Mouse (Mus musculus): ENCODE measurements around the gene Cbln1.

The Cbln1 gene

DNA sequence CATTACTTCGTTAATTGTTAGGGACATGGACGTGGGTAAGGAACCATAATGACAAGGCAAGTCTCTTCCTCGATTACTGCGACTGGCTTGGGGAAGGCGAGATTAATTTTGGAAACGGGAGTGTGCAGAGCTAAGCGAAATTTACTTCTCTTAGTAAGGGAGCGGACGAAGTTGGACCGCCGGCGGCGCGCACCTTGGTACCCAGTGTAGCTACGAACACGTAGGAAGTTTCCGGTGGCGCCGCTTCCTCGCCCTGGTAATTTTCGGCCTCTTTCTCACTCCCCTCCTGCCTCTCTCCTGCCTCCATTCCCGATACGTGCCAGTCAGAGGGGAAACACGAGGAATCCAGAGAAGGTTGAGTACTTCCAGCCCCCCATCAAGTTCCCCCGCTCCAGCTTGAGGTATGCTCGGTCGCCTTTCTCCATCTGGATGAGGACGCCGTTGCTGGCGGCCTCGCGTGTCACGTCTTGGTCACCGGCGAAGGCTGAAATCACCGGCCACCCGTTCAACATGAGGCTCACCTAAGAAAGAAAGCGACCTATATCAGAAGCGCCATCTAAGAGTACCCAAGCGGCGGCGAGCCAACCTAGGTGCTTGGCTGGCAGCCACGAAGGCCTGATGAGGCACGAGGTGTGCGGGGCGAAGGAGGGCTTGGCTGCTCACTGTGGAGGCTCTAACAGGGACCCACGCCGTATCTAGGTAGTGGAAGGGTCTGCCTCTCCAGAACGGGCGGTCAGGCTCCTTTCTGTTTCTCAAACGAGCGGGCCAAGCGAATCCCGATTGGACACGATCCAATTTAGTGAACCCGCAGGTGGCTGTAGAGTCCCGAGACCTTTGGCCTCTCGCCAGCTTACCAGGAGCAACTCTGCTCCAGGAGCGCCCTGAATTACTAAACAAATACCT is 2.2 kb downstream of the Cbln1 start:
- DNase-seq (ENCODE audit: low spot score in 2 of 2) = no peak

DNA sequence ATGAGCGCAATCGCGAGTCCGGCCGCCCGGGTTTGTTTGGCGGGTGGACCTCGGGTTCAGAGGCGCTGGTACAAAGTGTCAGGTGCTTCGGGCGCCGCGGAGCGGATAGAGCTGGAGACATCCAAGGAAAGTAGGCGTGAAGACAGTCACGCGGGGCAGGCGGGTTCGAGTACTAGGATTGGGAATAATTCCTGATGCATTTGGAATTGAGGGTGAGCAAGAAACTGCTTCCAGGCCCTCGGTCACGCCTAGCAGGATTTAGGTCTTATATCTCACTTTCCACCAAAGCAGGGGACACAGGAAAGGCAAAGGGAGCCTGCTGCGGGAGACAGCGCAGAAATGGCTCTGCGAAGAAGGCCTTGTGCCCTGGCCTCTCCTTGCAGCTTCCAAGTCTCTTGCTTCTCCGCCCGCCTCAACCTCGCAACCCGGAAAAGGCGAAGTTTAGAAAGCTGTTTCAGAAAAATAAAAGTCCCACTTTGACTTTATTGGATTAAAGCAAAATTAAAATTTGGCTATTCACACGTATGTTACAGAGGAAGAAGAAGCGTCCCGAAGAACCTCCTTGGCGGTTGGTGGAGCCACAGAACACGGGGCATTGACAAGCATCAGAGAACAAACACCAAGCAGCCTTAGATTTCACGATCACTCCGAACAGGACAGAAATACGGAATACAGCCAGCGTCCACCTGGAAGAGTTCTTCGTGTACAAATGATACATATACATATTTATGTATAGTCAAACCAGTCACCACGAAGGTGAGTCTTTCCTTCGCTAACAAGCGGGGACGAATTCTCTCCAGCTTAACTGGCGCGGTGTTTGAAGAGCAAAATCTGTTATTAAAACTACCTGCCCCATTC is 3.2 kb downstream of the Cbln1 start:
- DNase-seq (ENCODE audit: low spot score in 2 of 2) = no peak

DNA sequence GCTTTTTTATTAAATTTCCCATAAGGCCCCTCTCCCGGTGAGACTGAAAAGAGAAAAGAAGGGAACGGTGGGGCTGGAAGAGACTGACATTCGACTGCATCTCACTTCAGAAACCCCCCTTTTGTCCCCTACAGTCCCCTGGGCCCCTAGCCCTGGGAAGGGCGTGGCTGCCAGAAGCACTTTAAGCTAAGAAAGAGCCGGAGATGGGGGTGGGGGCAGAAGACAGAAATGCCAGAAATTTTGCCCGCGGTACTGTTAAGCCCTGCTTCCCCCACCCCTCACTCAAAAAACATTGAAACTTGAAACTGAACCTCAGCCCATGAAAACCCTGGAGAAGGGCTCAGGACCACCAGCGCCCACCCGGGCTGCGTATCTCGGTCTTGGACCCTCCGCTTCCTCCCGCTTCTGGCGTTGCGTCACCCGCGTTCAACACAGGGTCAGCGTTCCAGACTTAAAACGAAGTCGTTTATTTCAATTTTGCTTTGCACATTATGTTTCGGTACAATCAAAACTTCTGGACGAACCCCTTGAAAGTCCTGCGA is 3.9 kb downstream of the Cbln1 start:
- DNase-seq (ENCODE audit: low spot score in 2 of 2) = no peak

DNA sequence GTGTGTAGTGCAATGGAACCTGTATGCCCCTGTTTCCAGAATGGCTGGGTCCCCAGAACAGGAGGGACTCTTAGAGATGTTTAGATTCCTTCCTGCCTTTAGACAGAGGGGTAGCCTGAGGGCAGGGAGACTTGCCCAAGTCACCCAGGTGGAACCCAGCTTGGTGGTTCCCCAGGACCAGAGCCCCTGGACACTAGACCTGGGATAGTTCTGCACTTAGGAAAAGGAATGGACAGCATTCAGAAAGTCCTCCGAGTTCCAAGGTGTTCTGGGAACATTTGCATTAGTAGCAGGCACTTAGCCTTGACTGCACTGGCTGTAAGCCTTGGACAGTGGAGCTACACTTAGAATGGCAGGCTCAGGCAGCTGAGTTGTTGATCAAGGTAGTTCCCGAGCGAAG is 4.5 kb downstream of the Cbln1 start:
- DNase-seq (ENCODE audit: low spot score in 2 of 2) = no peak

DNA sequence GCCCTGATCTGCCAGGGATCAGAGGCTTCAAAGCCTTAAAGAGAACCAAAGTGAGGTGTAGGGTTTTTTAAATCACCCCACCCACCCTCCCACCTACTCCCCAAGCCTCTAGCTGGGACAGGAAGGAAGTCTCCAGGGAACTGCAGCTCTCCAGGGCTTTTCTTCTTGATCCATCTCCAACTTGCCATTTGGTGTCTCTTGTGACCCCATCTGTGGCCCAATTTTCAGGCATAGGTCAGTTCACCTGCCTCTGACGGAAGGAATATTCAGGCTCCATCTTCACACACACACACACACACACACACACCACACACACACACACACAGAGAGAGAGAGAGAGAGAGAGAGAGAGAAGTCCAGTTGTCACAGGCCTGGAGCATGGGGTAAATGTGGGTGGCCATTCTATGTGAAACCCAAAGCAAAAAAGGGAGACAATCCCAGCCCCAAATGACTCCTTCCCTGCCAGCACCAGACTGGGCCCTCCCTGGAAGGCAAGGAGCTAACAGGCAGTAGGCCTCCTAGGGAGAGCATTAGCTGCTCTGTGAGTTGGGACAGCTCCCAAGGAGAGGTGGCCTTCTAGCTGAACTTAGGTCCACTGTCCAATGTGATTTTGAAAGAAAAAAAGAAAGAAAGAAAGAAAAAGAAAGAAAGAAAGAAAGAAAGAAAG is 5.3 kb downstream of the Cbln1 start:
- DNase-seq (ENCODE audit: low spot score in 2 of 2) = no peak

DNA sequence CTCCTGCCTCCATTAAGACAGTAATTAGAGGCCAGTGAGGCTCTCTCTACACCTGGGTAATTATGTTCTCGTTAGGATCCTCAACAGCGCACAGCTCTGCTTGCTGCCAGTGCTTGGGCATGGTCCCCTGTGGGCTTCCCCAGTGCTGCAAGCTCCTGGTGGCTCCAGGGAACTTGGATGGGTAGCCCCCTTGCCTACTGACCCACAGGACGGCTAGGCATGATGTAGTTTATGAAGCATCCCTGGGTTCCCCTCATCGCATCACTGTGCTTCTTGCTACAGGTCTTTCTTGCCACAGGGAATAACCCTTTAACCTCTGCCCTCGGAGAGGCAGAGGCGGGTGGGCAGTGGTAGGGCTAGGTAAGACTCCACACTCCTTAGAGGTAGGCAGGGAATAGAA is 6.1 kb downstream of the Cbln1 start:
- DNase-seq (ENCODE audit: low spot score in 2 of 2) = no peak

DNA sequence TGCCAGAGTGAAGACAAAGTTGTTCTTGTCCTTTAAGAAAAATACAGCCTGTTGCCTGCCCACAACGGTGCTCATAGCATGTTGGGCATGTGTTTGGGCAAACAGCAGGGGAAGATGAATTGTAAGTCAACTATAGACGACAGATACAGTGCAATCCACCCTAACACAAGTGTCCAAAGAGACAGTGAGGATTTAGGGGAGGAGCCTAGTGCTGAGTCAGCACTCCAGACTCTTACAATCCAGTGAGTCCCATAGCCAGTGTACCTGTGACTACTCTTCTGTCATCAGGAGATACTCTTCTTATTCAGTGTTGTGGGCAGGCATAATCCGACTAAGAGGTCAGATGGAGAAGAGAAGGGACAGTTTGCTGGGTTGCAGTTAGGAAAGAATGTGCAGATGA is 8.0 kb downstream of the Cbln1 start:
- no peak for DNase-seq (ENCODE audit: low spot score in 2 of 2)

DNA sequence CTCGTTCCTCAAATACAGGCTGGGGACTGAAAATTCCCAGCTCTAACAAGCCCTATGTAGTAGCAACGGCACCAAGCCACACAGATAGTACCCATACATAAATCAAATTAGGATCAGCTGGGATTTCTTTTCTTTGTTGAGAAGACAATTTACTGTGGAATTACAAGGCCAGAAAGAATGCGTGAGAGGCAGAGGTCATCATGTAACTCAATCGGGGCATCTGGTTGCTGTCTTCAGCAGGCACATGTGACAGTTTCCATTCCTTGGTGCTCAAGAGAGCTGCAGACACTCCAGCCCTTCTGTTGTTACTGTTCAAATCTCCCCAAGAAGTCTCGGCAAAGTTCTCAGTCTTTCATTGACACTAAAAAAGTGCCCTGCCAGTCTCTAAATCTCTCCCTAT is 10.6 kb downstream of the Cbln1 start:
- no peak for DNase-seq (ENCODE audit: low spot score in 2 of 2)

DNA sequence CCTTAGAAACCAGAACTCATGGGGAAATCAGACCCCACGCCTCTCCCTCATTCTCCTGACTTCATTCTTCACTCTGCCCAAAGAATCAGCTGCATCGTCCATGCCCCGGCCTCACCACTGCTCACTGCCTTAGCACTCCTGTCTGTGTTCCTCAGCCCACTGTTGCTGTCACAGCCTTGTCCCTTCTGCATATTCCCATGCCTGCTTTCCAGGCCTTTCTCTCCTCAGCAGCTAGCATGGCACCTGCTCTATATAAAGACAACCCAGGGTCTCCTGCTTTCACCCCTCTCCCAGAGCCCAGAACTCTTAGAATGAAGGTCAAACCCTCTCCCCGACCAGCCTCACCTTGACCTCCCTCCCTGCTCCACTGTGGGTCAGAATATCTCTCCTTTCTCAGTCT is 15.5 kb downstream of the Cbln1 start:
- no peak for DNase-seq (ENCODE audit: low spot score in 2 of 2)

DNA sequence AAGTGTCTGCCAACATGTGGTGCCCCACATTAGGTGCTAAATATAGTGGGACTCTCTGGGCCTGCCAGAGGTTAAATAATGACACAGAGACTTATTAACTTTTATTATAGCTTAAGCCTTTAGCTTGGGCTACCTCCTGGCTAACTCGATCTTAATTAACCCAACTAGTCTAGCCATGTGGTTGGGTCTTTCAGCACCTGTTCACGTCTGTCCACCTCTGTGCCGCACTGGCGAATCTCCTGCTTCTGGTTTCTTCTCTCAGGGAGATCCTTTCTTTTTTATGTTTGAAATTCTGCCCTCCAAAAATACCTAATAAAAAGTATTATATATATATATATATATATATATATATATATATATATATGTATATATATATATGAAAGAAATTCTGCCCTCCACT is 19.6 kb downstream of the Cbln1 start:
- DNase-seq (ENCODE audit: low spot score in 2 of 2) = no peak

DNA sequence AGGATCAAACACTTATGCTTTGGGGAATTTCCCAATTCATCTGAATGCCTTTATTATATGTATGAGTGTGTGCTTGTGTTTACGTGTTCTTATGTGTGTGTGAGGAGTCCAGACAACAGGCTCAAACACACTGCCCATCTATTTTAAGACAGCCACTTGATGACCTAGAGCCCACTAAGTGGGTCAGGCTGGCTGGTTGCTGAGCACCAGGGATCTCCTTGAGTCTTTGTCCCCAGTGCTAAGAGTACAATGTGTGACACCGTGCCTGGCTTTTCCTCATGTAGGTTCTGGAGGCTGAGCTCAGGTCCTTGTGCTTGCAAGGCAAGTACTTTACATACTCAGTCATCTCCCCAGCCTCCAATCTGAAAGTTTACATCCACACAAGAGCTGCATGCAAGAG is 20.7 kb downstream of the Cbln1 start:
- DNase-seq (ENCODE audit: low spot score in 2 of 2) = no peak

DNA sequence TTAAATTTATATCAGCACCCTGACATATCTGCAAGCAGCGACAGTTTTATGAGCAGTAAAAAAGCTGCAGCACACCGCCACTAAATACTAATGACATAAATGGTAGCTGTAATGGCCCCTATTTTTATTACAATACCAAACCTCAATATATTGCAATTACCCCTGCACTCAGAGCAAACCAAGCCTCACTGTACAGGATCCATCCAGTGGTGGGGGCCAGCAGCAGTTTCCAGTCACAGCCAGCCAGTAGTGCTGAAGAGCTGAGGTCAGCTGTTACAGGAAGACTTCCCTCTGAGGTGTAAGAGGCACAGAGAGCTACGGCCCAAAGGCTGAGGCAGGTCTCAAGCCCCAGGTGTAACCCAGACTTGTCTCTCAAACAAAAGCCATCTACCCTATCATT is 37.8 kb downstream of the Cbln1 start:
- no peak for DNase-seq (ENCODE audit: low spot score in 2 of 2)

DNA sequence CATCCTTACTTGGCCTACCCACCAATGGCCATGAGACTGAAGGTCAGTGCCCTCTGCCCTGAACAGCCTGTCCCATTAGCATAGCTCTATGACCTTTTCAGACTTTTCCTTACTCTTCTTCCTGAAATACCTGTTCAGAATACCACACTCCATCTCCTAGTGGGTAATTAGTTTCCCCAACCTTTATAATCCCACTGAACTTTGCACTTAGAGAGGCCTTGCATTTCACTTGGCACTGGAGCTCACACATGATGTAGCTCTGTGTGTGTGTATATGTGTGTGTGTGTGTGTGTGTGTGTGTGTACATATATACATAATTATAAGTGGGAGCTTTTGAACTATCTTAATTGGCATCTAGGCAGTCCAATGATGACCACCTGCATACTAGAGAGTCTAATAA is 45.2 kb downstream of the Cbln1 start:
- no peak for DNase-seq (ENCODE audit: low spot score in 2 of 2)

DNA sequence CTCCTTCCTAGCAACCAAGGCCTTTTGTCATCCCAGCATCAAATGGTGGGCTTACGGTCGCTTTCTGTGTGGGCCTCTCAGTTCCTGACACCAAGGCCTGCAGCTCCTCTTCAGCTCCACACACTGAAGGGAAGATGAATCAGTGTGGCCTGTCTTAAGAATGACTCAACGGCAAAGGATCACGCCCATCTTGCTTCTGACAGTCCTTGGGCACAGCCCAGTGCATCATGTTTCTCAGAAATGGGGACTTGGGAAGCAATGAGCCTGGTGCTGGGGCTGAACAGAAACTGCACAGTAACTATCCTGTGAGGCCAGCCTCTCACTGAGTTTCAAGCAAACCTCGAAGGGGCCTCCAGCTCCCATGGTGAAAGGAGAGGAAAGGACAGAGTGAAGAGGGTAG is 47.7 kb downstream of the Cbln1 start:
- no peak for DNase-seq (ENCODE audit: low spot score in 2 of 2)

DNA sequence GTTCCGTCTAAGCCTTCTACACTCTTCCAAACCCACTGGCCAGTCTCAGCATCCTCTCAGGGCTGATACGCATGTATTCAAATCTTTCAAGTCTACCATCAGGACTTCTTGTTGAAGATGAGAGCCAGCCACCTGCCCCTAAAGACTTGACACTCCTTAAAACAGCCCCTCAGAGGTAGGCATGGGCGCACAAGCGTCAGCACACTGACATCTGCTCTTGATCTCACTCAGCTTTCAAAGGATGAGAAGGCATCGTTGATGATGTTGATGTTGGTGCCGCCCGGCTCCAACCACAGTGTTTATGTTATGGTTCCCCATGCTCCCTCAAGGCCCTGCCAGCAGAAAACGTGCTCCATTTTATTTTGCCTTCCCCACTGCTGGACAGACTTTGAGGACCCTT is 50.7 kb downstream of the Cbln1 start:
- DNase-seq (ENCODE audit: low spot score in 2 of 2) = no peak

All from urinary bladder, postnatal 36 days (tissue).